Mouse (Mus musculus) forebrain, embryonic 11.5 days (tissue): ENCODE data around the gene Lats2. TPM values are rescaled to one million over a fixed set of nuclear protein-coding genes. Genes with fewer than 3 reads are reported as not detected.

Source experiments
- ATAC-seq: fragments of 200-750 bp; cut with Nextera tagmentation; replicated peaks from 2 replicates; pipeline ENCODE4 v1.8.0; 2017; ENCODE audit warnings: moderate TSS enrichment; ENCODE audit not compliant: low FRiP score
- DNase-seq: peaks from one replicate; pipeline ENCODE4 v3.0.0-alpha.2; 2017; ENCODE audit warnings: low spot score
- H3K27ac ChIP-seq: fragments of 300-500 bp; sonication (generic); 2 replicates; pipeline ENCODE4 v1.5.1; 2014; ENCODE audit warnings: low read depth, low read length
- H3K27me3 ChIP-seq: fragments of 300-500 bp; sonication (generic); 2 replicates; pipeline ENCODE4 v1.6.1; 2014; ENCODE audit warnings: mild to moderate bottlenecking, low read length, mixed read lengths; ENCODE audit not compliant: control insufficient read depth, insufficient read depth
- H3K36me3 ChIP-seq: fragments of 300-500 bp; sonication (generic); 2 replicates; pipeline ENCODE4 v1.6.1; 2014; ENCODE audit warnings: mild to moderate bottlenecking, low read length, moderate library complexity, mixed read lengths; ENCODE audit not compliant: control insufficient read depth, insufficient read depth
- H3K4me1 ChIP-seq: fragments of 300-500 bp; sonication (generic); replicated peaks from 2 replicates; pipeline ENCODE4 v1.6.1; 2014; ENCODE audit warnings: low read length, mixed read lengths; ENCODE audit not compliant: control insufficient read depth, insufficient read depth
- H3K4me2 ChIP-seq: fragments of 300-500 bp; sonication (generic); 2 replicates; pipeline ENCODE4 v1.6.1; 2014; ENCODE audit warnings: low read depth, mild to moderate bottlenecking, low read length, moderate library complexity, mixed read lengths; ENCODE audit not compliant: severe bottlenecking
- H3K4me3 ChIP-seq: fragments of 300-500 bp; sonication (generic); 2 replicates; pipeline ENCODE4 v1.5.1; 2014; ENCODE audit warnings: low read depth, low read length
- H3K9ac ChIP-seq: fragments of 300-500 bp; sonication (generic); 2 replicates; pipeline ENCODE4 v1.6.1; 2014; ENCODE audit warnings: low read length
- H3K9me3 ChIP-seq: fragments of 300-500 bp; sonication (generic); 2 replicates; pipeline ENCODE4 v1.6.1; 2016; ENCODE audit warnings: low read length, mixed read lengths; ENCODE audit not compliant: control insufficient read depth
- WGBS: fragments of 180-500 bp; shearing (Covaris S2); extraction: QIAGEN DNeasy Blood & Tissue Kit; methylation state at CpG from one replicate; pipeline ENCODE4 v1.1.7; 2014; 5-methylcytosine and 5-hydroxymethylcytosine counted together
- polyA plus RNA-seq: library from polyadenylated mRNA; unstranded; fragments of >200 nt; fragmentation: Nextera tagmentation; extraction: Ambion mirVana; gene quantifications from 2 replicates; pipeline ENCODE4 v1.2.1, GENCODE M21; 2014

Gene Lats2
- polyA plus RNA-seq, 1 experiment from 2014 or later: 16.6 TPM

DNA sequence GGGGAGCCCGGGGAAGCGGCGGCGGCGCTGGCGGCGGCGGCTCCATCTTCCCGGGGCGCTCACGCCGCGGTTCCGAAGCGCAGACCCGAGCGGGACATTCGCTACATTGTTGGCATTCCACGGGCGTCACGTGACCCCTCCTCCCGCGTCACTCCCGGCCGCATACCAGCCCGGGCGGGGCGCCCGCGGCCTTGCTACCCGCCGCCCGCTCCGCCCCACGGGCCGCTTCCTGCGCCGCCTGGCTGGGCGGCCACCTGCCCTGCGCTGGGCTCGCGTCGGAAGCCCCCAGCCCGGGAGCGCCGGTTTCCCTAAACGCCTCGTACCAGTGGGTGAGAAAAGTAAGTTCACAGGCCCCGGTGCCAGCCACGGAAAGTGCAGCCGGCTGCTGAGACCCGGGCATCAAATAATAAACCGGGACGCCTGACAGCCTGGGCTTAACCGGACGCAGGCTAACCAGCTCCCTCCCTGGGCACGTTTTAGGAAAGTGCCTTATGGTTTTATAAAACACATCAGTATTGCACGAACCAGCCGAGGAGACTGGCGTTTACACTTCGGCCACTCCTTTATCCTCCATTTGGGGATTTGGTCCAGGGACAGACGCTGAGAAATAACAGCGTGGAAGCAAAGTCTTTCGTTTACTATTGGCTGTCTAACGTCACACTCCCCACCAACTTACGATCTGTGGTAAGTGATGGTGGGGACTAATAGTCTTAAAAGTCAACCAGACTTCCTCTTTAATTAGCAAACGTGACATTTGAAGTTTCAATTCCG lies 12.0 kb downstream of the Lats2 start, which contains the start of gene Gm49361:
TSS of gene Gm49361 (minus strand) at position 103 of the 771 bp plus-strand sequence.
- peak within 1 kb of the TSS; percentile 94 for H3K4me3 ChIP-seq
- peaks cover 3% of the 10 kb centered on the region; the same call in 1 of the 2 replicates for H3K4me1 ChIP-seq
- H3K9me3 ChIP-seq: no peaks in the 10 kb centered on the region
- DNase-seq: peak; percentile 92
- peak within 1 kb of the TSS; percentile 76 for H3K27ac ChIP-seq
- peak; percentile 90 for ATAC-seq
- no peaks in the 10 kb centered on the region for H3K27me3 ChIP-seq
- H3K9ac ChIP-seq: peak within 1 kb of the TSS; percentile 92
- no peaks in the 10 kb centered on the region for H3K36me3 ChIP-seq
- H3K4me2 ChIP-seq: peak within 1 kb of the TSS; percentile 96
- under 1% methylated on average over 51 of the region's 68 CpGs for WGBS

DNA sequence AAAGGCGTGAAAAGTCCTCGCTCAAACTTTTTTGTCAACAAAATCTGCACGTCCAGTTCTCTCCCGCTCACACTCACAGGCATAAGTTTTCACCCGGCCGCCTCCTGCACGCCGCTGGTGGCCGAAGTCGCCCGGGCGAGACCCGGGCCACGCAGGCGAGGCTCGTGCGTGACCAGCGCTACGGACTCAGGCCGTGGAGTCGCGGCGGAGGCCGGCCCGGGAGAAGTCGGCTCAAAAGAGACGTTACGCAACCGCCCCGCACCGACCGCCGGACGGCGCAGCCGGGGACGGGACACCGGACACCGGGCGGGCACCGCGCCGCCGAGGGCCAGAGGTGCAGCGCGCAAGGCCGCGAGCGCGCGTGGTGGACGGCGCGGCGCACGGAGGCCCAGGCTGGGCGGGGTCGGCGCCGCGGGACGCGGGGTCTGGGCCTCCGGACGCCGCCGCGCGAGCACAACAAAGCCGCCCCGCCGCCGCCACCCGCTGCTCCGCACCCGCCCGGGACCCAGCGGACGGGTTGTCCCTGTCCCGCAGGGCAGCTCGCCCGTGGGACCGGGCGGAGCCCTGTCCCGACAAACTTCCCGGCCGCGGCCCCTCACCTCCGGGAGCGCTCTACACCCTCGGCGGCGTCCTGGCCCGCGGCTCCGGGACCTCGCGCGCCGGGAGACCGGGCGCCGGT lies 12.8 kb downstream of the Lats2 start:
- H3K36me3 ChIP-seq: no peaks in the 10 kb centered on the region
- H3K27ac ChIP-seq: peak overlapping the region; percentile 76
- DNase-seq: peak; percentile 77
- H3K27me3 ChIP-seq: no peaks in the 10 kb centered on the region
- H3K9ac ChIP-seq: peak overlapping the region; percentile 92
- ATAC-seq: peak; percentile 78
- peak overlapping the region; percentile 94 for H3K4me3 ChIP-seq
- WGBS: under 1% methylated on average over 85 of the region's 103 CpGs
- no peaks in the 10 kb centered on the region for H3K9me3 ChIP-seq
- peak overlapping the region; percentile 96 for H3K4me2 ChIP-seq
- H3K4me1 ChIP-seq: peaks cover 3% of the 10 kb centered on the region; the same call in 1 of the 2 replicates

DNA sequence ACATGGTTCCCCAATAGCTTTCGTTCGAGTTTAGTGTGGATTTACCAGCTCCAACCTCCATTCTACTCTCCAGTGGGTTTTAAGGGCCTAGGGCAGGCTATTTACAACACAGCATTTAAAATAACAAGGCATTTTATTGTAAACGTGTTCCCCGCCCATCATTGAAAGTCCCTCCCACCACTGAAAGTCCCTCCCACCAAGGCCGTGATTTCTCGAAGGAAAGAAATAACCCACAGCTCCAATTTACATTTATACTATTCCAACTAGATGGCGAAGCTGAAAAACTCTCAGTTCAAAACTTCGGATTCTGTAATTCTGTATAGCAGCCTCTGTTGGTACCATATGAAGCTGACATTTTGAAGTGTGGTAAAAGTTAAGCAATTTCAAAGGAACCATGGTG lies 13.6 kb downstream of the Lats2 start:
- Histone ChIP-seq H3K9me3 (no peaks in the 10 kb centered on the region), H3K4me2 (peak overlapping the region; percentile 96), H3K27ac (no peak overlapping the region), H3K27me3 (no peaks in the 10 kb centered on the region), H3K9ac (no peak overlapping the region), H3K36me3 (no peaks in the 10 kb centered on the region), H3K4me3 (peak overlapping the region; percentile 94), H3K4me1 (peaks cover 3% of the 10 kb centered on the region; the same call in 1 of the 2 replicates)
- under 1% methylated on average over 8 of the region's 8 CpGs for WGBS
- no peak for DNase-seq
- no peak for ATAC-seq

DNA sequence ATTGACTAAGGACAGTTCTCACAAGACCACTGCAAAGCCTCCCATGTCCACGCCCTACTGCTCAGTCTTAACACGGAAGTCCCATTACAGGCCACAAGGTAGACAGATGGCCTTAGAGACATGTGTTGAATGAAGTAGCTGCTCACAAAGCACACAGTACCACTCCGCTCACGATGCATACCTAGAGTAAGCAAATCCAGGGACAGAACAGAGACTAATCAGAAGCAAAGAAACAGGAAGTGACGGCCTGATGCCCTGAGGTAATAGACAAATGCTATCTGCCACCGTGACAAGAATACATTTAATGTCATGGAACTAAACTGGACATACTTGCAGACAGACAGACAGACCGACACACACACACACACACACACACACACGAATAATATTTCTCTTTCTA lies 17.5 kb downstream of the Lats2 start:
- Histone ChIP-seq H3K27me3 (no peaks in the 10 kb centered on the region), H3K27ac (no peak overlapping the region), H3K36me3 (no peaks in the 10 kb centered on the region), H3K4me2 (no peak overlapping the region), H3K9ac (no peak overlapping the region), H3K4me1 (no peaks in the 10 kb centered on the region), H3K9me3 (no peaks in the 10 kb centered on the region), H3K4me3 (no peak overlapping the region)
- no peak for ATAC-seq
- DNase-seq: no peak
- WGBS: 86% methylated on average over 8 of the region's 8 CpGs

DNA sequence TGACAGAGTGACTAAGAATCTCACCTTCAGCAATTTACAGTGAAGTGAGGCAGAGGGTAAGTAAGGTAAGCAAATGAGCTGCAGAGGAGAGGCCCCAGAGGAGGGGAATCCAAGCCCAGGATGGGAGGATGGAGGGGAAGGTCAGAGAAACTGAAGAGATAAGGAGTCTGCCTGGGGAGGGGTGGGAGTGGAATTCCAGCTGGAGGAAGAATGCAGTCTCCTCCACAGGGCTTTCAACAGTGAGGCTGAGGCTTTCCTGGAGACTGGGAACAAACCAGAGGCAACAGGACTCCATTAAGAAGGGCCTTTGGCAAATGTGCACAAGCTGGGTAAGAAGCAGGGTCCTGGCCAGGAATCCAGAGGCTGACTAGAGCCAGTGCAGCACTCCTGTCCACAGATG lies 21.1 kb downstream of the Lats2 start:
- ATAC-seq (no peak), DNase-seq (no peak)
- Histone ChIP-seq H3K36me3 (no peaks in the 10 kb centered on the region; the same call in 1 of the 2 replicates), H3K27ac (no peak overlapping the region), H3K27me3 (no peaks in the 10 kb centered on the region), H3K4me3 (no peak overlapping the region), H3K4me2 (no peak overlapping the region), H3K4me1 (peaks cover 2% of the 10 kb centered on the region; the same call in 1 of the 2 replicates), H3K9ac (no peak overlapping the region), H3K9me3 (no peaks in the 10 kb centered on the region)

DNA sequence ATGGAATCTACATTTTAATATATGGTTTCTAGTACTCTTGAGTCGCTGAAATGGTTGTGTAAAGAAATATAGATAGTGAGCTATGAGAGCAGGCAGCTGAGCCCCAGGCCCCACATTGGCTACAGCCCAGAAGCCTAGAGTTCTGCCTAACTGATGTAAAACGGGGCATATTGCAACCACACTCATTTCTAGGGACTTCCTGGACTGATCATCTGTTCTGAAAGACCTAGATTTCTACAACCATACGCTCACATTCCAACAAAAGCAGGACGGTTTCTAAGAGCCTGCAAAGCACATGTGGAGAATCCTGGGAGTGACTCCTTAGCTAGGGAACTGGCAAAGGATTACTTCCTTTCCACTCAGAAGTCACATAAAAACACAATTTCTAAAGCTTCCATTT lies 22.0 kb downstream of the Lats2 start:
- Histone ChIP-seq H3K27me3 (no peaks in the 10 kb centered on the region), H3K27ac (no peak overlapping the region), H3K4me1 (peaks cover 2% of the 10 kb centered on the region; the same call in 1 of the 2 replicates), H3K9me3 (no peaks in the 10 kb centered on the region), H3K4me3 (no peak overlapping the region), H3K36me3 (no peaks in the 10 kb centered on the region; the same call in 1 of the 2 replicates), H3K4me2 (no peak overlapping the region), H3K9ac (no peak overlapping the region)
- 84% methylated on average over 4 of the region's 4 CpGs for WGBS
- DNase-seq (no peak), ATAC-seq (no peak)

DNA sequence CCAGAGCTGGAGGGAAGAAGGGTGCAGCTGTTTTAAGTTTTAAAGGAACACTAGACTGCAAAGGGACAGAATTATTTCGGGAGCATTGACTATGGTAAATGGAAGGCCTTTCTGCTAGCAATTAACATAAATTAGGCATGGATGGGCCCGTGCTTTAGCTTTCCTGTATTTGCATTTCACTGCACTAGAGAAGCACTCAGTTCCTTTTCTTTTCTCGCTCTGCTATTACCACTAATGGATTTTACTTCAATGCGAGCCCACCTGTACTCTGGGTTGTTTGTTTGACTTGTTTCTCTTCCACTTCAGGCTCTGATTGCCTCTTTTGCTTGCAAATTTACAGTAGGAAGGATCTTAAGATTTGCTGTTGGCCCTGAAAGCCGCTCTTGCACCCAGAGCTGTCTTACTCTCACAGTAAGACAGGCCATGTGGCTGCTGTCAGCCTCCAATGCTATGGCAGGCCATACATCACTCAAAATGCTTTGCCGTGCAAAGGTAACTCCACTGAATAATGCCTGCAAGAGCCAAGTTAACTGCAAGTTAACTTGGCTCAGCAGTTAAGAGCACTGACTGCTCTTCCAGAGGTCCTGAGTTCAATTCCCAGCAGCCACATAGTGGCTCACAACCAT lies 25.4 kb downstream of the Lats2 start:
- no peaks in the 10 kb centered on the region for H3K9me3 ChIP-seq
- peaks cover 2% of the 10 kb centered on the region; the same call in 1 of the 2 replicates for H3K4me1 ChIP-seq
- H3K4me3 ChIP-seq: no peak overlapping the region
- ATAC-seq: no peak
- 52% methylated on average over 6 of the region's 6 CpGs for WGBS
- no peak overlapping the region for H3K9ac ChIP-seq
- no peaks in the 10 kb centered on the region; the same call in 1 of the 2 replicates for H3K36me3 ChIP-seq
- no peak overlapping the region for H3K4me2 ChIP-seq
- H3K27ac ChIP-seq: 0 out of 2 replicates have a peak overlapping the region, but pooled peaks have one; percentile 18
- no peaks in the 10 kb centered on the region for H3K27me3 ChIP-seq
- no peak for DNase-seq

DNA sequence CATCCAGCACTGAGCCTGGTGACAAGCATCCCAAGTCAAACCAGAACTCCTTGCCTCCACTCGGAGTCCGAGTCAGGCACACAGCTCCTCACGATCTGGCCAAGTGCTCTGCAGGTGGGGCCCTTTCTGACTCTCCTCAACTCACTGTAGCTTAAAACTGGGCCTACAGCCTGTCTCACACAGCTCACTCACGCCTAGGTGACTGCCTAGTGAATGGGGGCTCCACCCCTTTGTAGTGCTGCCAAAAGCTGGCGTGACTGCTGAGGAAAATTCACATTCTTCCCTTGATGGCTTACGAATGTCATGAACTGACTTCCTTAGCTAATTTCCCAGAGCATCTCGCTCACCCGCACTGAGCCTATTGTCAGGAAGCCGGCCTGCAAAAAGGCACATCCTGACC lies 27.7 kb downstream of the Lats2 start:
- 52% methylated on average over 9 of the region's 9 CpGs for WGBS
- Histone ChIP-seq H3K4me1 (peaks cover 2% of the 10 kb centered on the region; the same call in 1 of the 2 replicates), H3K27me3 (no peaks in the 10 kb centered on the region), H3K9me3 (no peaks in the 10 kb centered on the region), H3K4me3 (no peak overlapping the region), H3K4me2 (no peak overlapping the region), H3K36me3 (no peaks in the 10 kb centered on the region; the same call in 1 of the 2 replicates), H3K27ac (no peak overlapping the region), H3K9ac (0 out of 2 replicates have a peak overlapping the region, but pooled peaks have one; percentile 13)
- DNase-seq (peak; percentile 42), ATAC-seq (no peak)
